Mouse (Mus musculus) cerebellum, postnatal 25 days (tissue): Measurements from ENCODE around the gene Mchr1.

ENCODE experiments used
- DNase-seq, 2 experiments: peaks; one replicate each; pipeline ENCODE4 v3.0.0; 2021; ENCODE audit warnings: mixed read lengths in 2 of 2

Mchr1 gene

GRCm38 (mm10) chr15:81278699-81279098, 43.4 kb downstream of the Mchr1 start:
- no peak for DNase-seq

- DNase-seq: no peak
Observed at GRCm38 (mm10) chr15:81284121-81284734, 48.9 kb downstream of the Mchr1 start.
